Mouse (Mus musculus) intestine, embryonic 16.5 days (tissue): ENCODE data around the gene Gbx1. TPM values are rescaled to one million over a fixed set of nuclear protein-coding genes. Genes with fewer than 3 reads are reported as not detected.

ENCODE experiments used
- polyA plus RNA-seq: library from polyadenylated mRNA; unstranded; fragments of >200 nt; fragmentation: Nextera tagmentation; extraction: Ambion mirVana; gene quantifications from 2 replicates; pipeline ENCODE4 v1.2.1, GENCODE M21; 2015

The Gbx1 gene
- polyA plus RNA-seq, 1 experiment from 2014 or later = 0.04 TPM

Other genes starting within 250 kb of the Gbx1 start
- gene Kcnh2, start 175.6 kb downstream of the Gbx1 start, polyA plus RNA-seq = 3.1 and 5.8 TPM in 2 replicates
- gene Nos3, start 162.4 kb downstream of the Gbx1 start, polyA plus RNA-seq = 7.0 and 7.7 TPM in 2 replicates
- 1.7 and 2.0 TPM in 2 replicates for gene Atg9b, start 135.1 kb downstream of the Gbx1 start, polyA plus RNA-seq
- gene Abcb8, start 133.5 kb downstream of the Gbx1 start, polyA plus RNA-seq = 89.8 and 91.3 TPM in 2 replicates
- 0.12 and 0.57 TPM in 2 replicates for gene Asic3, start 113.8 kb downstream of the Gbx1 start, polyA plus RNA-seq
- 37.0 and 38.1 TPM in 2 replicates for gene Cdk5, start 103.7 kb downstream of the Gbx1 start, polyA plus RNA-seq
- gene Slc4a2, start 103.4 kb downstream of the Gbx1 start, polyA plus RNA-seq = 52.7 and 59.2 TPM in 2 replicates
- gene Fastk, start 81.9 kb downstream of the Gbx1 start, polyA plus RNA-seq = 113 and 117 TPM in 2 replicates
- 28.5 and 28.7 TPM in 2 replicates for gene Tmub1, start 79.3 kb downstream of the Gbx1 start, polyA plus RNA-seq
- gene Agap3, start 75.0 kb downstream of the Gbx1 start, polyA plus RNA-seq = 10.2 and 10.7 TPM in 2 replicates
- gene Asb10, start 13.8 kb upstream of the Gbx1 start, polyA plus RNA-seq = 0.16 and 0.29 TPM in 2 replicates
- not detected in 2 replicates for gene 4931409K22Rik, start 29.6 kb upstream of the Gbx1 start, polyA plus RNA-seq
- 75.0 and 82.7 TPM in 2 replicates for gene Abcf2, start 50.3 kb upstream of the Gbx1 start, polyA plus RNA-seq
- 16.3 and 18.0 TPM in 2 replicates for gene Chpf2, start 59.5 kb upstream of the Gbx1 start, polyA plus RNA-seq
- 9.5 and 10.0 TPM in 2 replicates for gene Smarcd3, start 97.2 kb upstream of the Gbx1 start, polyA plus RNA-seq
- 26.7 and 28.1 TPM in 2 replicates for gene Nub1, start 158.3 kb upstream of the Gbx1 start, polyA plus RNA-seq
- 6.8 and 8.4 TPM in 2 replicates for gene Wdr86, start 203.5 kb upstream of the Gbx1 start, polyA plus RNA-seq
- 1.0 and 1.4 TPM in 2 replicates for gene Crygn, start 230.8 kb upstream of the Gbx1 start, polyA plus RNA-seq